Mouse (Mus musculus) stomach, embryonic 14.5 days (tissue): ENCODE results near the gene Gpam. TPM values are rescaled to one million over a fixed set of nuclear protein-coding genes. Genes with fewer than 3 reads are reported as not detected.
"Not testable (repeated sequence)": the region's sequence is repeated elsewhere in the genome, so short reads cannot be mapped to it uniquely, and the experiment has no call there.

ENCODE experiments used
- ATAC-seq: fragments of 200-750 bp; cut with Nextera tagmentation; 2 replicates; pipeline ENCODE4 v1.8.0; 2017; ENCODE audit warnings: low read depth, moderate TSS enrichment; ENCODE audit not compliant: insufficient number of reproducible peaks, insufficient read depth, low FRiP score
- H3K27ac ChIP-seq: fragments of 300-500 bp; sonication (generic); 2 replicates; pipeline ENCODE4 v1.5.1; 2014; ENCODE audit warnings: mild to moderate bottlenecking, low read length, moderate library complexity, mixed read lengths
- H3K27me3 ChIP-seq: fragments of 300-500 bp; sonication (generic); 2 replicates; pipeline ENCODE4 v1.6.1; 2014; ENCODE audit warnings: low read length, control low read depth, mixed read lengths; ENCODE audit not compliant: control insufficient read depth, insufficient read depth
- H3K36me3 ChIP-seq: fragments of 300-500 bp; sonication (generic); 2 replicates; pipeline ENCODE4 v1.6.1; 2014; ENCODE audit warnings: mild to moderate bottlenecking, control low read depth, low read length, moderate library complexity, mixed read lengths; ENCODE audit not compliant: control insufficient read depth, insufficient read depth
- H3K4me1 ChIP-seq: fragments of 300-500 bp; sonication (generic); 2 replicates; pipeline ENCODE4 v1.6.1; 2014; ENCODE audit warnings: low read length, control low read depth, mixed read lengths; ENCODE audit not compliant: control insufficient read depth, insufficient read depth
- H3K4me2 ChIP-seq: fragments of 300-500 bp; sonication (generic); replicated peaks from 2 replicates; pipeline ENCODE4 v1.6.1; 2014; ENCODE audit warnings: low read depth, low read length, control low read depth
- H3K4me3 ChIP-seq: fragments of 300-500 bp; sonication (generic); 2 replicates; pipeline ENCODE4 v1.5.1; 2014; ENCODE audit warnings: low read depth, low read length, control low read depth
- H3K9ac ChIP-seq: fragments of 300-500 bp; sonication (generic); replicated peaks from 2 replicates; pipeline ENCODE4 v1.6.1; 2014; ENCODE audit warnings: low read depth, mild to moderate bottlenecking, control low read depth, low read length, moderate library complexity, mixed read lengths
- H3K9me3 ChIP-seq: fragments of 300-500 bp; sonication (generic); 2 replicates; pipeline ENCODE4 v1.6.1; 2016; ENCODE audit warnings: low read depth, low read length, control low read depth; ENCODE audit not compliant: control insufficient read depth
- WGBS: fragments of 180-500 bp; shearing (Covaris S2); extraction: QIAGEN DNeasy Blood & Tissue Kit; methylation state at CpG from one replicate; pipeline ENCODE4 v1.1.7; 2014; 5-methylcytosine and 5-hydroxymethylcytosine counted together
- polyA plus RNA-seq: library from polyadenylated mRNA; unstranded; fragments of >200 nt; fragmentation: Nextera tagmentation; extraction: Ambion mirVana; gene quantifications from 2 replicates; pipeline ENCODE4 v1.2.1, GENCODE M21; 2014

The Gpam gene
- 16.6 and 17.7 TPM in 2 replicates for polyA plus RNA-seq

- no peaks in the 10 kb centered on the region for H3K9me3 ChIP-seq
- no peak within 1 kb of the TSS for H3K4me2 ChIP-seq
- H3K36me3 ChIP-seq, result no peaks in the 10 kb centered on the region
- 63% methylated on average over 11 of the region's 11 CpGs for WGBS
- H3K27me3 ChIP-seq, result no peaks in the 10 kb centered on the region
- H3K27ac ChIP-seq, result no peak within 1 kb of the TSS
- 0 out of 2 replicates have a peak, but pooled peaks cover 5% of the 10 kb centered on the region for H3K4me1 ChIP-seq
- ATAC-seq, result no peak
- H3K4me3 ChIP-seq, result no peak within 1 kb of the TSS
- H3K9ac ChIP-seq, result no peak within 1 kb of the TSS
These were observed at the start of gene Gpam for GRCm38 (mm10) chr19:55127072-55127718. Gene Gpam, minus strand, starts transcription at chr19:55127238.

DNA sequence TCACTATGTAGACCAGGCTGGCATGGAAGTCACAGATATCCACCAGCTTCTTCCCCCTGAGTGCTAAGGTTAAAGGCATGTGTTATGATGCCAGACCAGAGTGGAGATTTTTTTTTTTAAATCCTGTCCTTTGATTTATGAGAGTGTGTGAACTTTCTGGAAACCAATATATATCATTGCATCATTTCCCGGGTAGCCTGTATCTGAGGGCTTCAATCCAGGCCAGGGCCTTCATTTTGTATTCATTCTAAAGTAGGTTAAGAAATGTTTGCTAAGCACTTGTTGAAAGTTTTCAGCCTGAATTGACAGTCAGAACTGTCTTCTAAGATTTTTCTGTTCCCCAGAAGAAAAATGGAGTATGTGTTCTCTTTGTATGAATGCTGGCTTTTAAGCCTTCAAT, 44.5 kb upstream of the Gpam start:
- Histone ChIP-seq H3K27ac (no peak overlapping the region), H3K9ac (no peak overlapping the region), H3K36me3 (no peaks in the 10 kb centered on the region), H3K4me1 (no peaks in the 10 kb centered on the region), H3K4me2 (no peak overlapping the region), H3K4me3 (no peak overlapping the region), H3K9me3 (peaks cover 5% of the 10 kb centered on the region; the same call in 1 of the 2 replicates), H3K27me3 (no peaks in the 10 kb centered on the region)
- WGBS, result 51% methylated on average over 1 of the region's 1 CpGs
- no peak for ATAC-seq

GRCm38 (mm10) chr19:55170399-55170798, 43.4 kb upstream of the Gpam start:
- Histone ChIP-seq H3K36me3 (no peaks in the 10 kb centered on the region), H3K4me2 (no peak overlapping the region), H3K4me3 (no peak overlapping the region), H3K9me3 (peaks cover 5% of the 10 kb centered on the region; the same call in 1 of the 2 replicates), H3K4me1 (no peaks in the 10 kb centered on the region), H3K9ac (no peak overlapping the region), H3K27ac (no peak overlapping the region), H3K27me3 (no peaks in the 10 kb centered on the region)
- no peak for ATAC-seq

DNA sequence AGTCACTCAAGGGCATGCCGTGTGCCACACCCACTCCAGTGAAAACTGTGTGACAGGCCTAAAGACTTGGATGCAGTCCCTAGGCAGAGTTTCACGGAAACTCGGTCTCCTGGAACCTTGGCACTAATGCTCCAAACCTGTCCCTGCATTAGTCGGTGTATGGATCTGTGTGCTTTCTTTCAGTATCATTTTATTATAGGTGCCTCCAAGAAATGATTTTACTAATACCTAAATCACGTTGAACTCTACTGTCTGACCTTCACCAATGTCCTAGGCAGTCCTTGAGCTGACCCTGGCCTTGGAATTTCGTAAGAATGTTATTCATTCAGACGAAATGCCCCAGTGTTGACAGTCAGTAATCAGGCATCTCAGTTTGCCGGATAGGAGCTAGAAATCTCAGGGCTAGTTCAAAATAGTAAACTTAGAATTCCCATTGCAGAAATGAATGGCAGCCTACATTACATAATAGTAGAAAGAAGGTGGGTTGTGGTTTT, 42.2 kb upstream of the Gpam start:
- H3K27ac ChIP-seq, H3K36me3 ChIP-seq, H3K4me1 ChIP-seq, H3K9me3 ChIP-seq, ATAC-seq, H3K9ac ChIP-seq, H3K4me2 ChIP-seq, H3K4me3 ChIP-seq, H3K27me3 ChIP-seq: not testable (repeated sequence)
- WGBS, result 90% methylated on average over 8 of the region's 8 CpGs

GRCm38 (mm10) chr19:55168360-55168759, 41.3 kb upstream of the Gpam start:
- Histone ChIP-seq H3K9ac (no peak overlapping the region), H3K27me3 (no peaks in the 10 kb centered on the region), H3K4me3 (no peak overlapping the region), H3K36me3 (no peaks in the 10 kb centered on the region), H3K27ac (no peak overlapping the region), H3K9me3 (peaks cover 5% of the 10 kb centered on the region; the same call in 1 of the 2 replicates), H3K4me2 (no peak overlapping the region), H3K4me1 (no peaks in the 10 kb centered on the region)
- WGBS, result 33% methylated on average over 6 of the region's 6 CpGs
- ATAC-seq, result no peak

GRCm38 (mm10) chr19:55167741-55168140, 40.7 kb upstream of the Gpam start:
- H3K9ac ChIP-seq, result no peak overlapping the region
- no peak for ATAC-seq
- no peak overlapping the region for H3K4me2 ChIP-seq
- no peaks in the 10 kb centered on the region for H3K36me3 ChIP-seq
- no peak overlapping the region for H3K27ac ChIP-seq
- H3K4me1 ChIP-seq, result no peaks in the 10 kb centered on the region
- 65% methylated on average over 2 of the region's 2 CpGs for WGBS
- no peak overlapping the region for H3K4me3 ChIP-seq
- H3K27me3 ChIP-seq, result no peaks in the 10 kb centered on the region
- peaks cover 5% of the 10 kb centered on the region; the same call in 1 of the 2 replicates for H3K9me3 ChIP-seq

- Histone ChIP-seq H3K27ac (no peak overlapping the region), H3K9me3 (peaks cover 5% of the 10 kb centered on the region; the same call in 1 of the 2 replicates), H3K4me2 (no peak overlapping the region), H3K9ac (no peak overlapping the region), H3K27me3 (no peaks in the 10 kb centered on the region), H3K36me3 (no peaks in the 10 kb centered on the region), H3K4me1 (no peaks in the 10 kb centered on the region), H3K4me3 (no peak overlapping the region)
- no peak for ATAC-seq
- 87% methylated on average over 2 of the region's 2 CpGs for WGBS
These were observed 39.7 kb upstream of the Gpam start for GRCm38 (mm10) chr19:55166741-55167140.

DNA sequence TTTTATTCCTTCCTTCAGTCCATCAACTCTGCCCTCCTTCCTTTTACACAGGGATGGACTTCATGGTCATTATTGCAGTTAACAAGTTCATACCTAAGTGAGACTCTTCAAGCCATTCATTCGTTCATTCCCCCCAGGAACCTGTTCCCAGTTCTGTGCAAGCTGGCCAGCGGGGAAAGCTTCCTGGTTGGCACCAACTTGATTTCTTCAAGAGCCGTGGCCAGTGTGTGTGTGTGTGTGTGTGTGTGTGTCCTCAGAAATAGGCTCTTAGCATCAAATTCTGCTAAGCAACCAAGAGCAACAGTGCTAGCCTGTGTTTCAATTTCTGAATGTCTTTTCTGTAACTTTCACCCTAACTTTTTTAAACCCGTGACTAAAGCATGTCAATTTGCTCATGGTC, 38.9 kb upstream of the Gpam start:
- Histone ChIP-seq H3K4me3 (no peak overlapping the region), H3K4me1 (no peaks in the 10 kb centered on the region), H3K9me3 (peaks cover 5% of the 10 kb centered on the region; the same call in 1 of the 2 replicates), H3K9ac (no peak overlapping the region), H3K36me3 (no peaks in the 10 kb centered on the region), H3K27me3 (no peaks in the 10 kb centered on the region), H3K27ac (no peak overlapping the region), H3K4me2 (no peak overlapping the region)
- WGBS, result 85% methylated on average over 4 of the region's 4 CpGs
- no peak for ATAC-seq
